Mouse (Mus musculus) c-Kit-positive CD71-positive TER-119-positive erythroid progenitor cells, embryonic 14.5 days (primary cell): ENCODE measurements around the gene Srsf4.

ENCODE experiments used
- DNase-seq: peaks from one replicate; pipeline ENCODE4 v3.0.0-alpha.2; 2013; ENCODE audit warnings: low spot score

The Srsf4 gene

GRCm38 (mm10) chr4:131873293-131874168 lies at the start of gene Srsf4:
Srsf4 (plus strand) TSS chr4:131873617.
- peak; percentile 94 for DNase-seq

- DNase-seq: no peak
Measured at GRCm38 (mm10) chr4:131824939-131825338, 48.5 kb upstream of the Srsf4 start.

GRCm38 (mm10) chr4:131825830-131826229 lies 47.6 kb upstream of the Srsf4 start:
- DNase-seq: no peak

- no peak for DNase-seq
Measured at GRCm38 (mm10) chr4:131826905-131827304, 46.5 kb upstream of the Srsf4 start.

- DNase-seq: peak; percentile 64
Measured at GRCm38 (mm10) chr4:131829123-131829522, 44.3 kb upstream of the Srsf4 start.

GRCm38 (mm10) chr4:131831546-131832045 lies 41.8 kb upstream of the Srsf4 start:
- no peak for DNase-seq

GRCm38 (mm10) chr4:131832759-131833407 lies 40.5 kb upstream of the Srsf4 start:
- no peak for DNase-seq

GRCm38 (mm10) chr4:131833971-131834609 lies 39.3 kb upstream of the Srsf4 start:
- DNase-seq: no peak

- DNase-seq: no peak
Measured at GRCm38 (mm10) chr4:131836351-131836881, 37.0 kb upstream of the Srsf4 start.

- DNase-seq: no peak
Measured at GRCm38 (mm10) chr4:131836891-131837491, 36.4 kb upstream of the Srsf4 start.

GRCm38 (mm10) chr4:131837872-131838524 lies 35.4 kb upstream of the Srsf4 start, which contains the start of gene Ptpru:
Ptpru (minus strand) TSS chr4:131838288.
- peak; percentile 71 for DNase-seq

- peak; percentile 89 for DNase-seq
Measured at GRCm38 (mm10) chr4:131843290-131843743, 30.1 kb upstream of the Srsf4 start, which contains the start of gene Mecr. Mecr (plus strand) TSS chr4:131843470.

GRCm38 (mm10) chr4:131845991-131846778 lies 27.2 kb upstream of the Srsf4 start:
- DNase-seq: no peak

- no peak for DNase-seq
Measured at GRCm38 (mm10) chr4:131848082-131848481, 25.3 kb upstream of the Srsf4 start.

GRCm38 (mm10) chr4:131849986-131850638 lies 23.3 kb upstream of the Srsf4 start:
- DNase-seq: no peak

- DNase-seq: no peak
Measured at GRCm38 (mm10) chr4:131854950-131855349, 18.5 kb upstream of the Srsf4 start.

GRCm38 (mm10) chr4:131860492-131861340 lies 12.7 kb upstream of the Srsf4 start:
- peak; percentile 74 for DNase-seq

- no peak for DNase-seq
Measured at GRCm38 (mm10) chr4:131861341-131861739, 12.1 kb upstream of the Srsf4 start.
